Mouse (Mus musculus) lung, postnatal 0 days (tissue): ENCODE measurements around the gene Coro2b.
"Not testable (repeated sequence)": the region's sequence is repeated elsewhere in the genome, so short reads cannot be mapped to it uniquely, and the experiment has no call there.

Experiments
- CTCF ChIP-seq: IDR thresholded peaks from 2 replicates; pipeline ENCODE4 v1.5.1; 2016; ENCODE audit warnings: antibody characterized with exemption, mild to moderate bottlenecking
- EP300 ChIP-seq: IDR thresholded peaks from 2 replicates; pipeline ENCODE4 v1.6.1; 2016; ENCODE audit warnings: antibody characterized with exemption, mild to moderate bottlenecking, control low read depth

DNA sequence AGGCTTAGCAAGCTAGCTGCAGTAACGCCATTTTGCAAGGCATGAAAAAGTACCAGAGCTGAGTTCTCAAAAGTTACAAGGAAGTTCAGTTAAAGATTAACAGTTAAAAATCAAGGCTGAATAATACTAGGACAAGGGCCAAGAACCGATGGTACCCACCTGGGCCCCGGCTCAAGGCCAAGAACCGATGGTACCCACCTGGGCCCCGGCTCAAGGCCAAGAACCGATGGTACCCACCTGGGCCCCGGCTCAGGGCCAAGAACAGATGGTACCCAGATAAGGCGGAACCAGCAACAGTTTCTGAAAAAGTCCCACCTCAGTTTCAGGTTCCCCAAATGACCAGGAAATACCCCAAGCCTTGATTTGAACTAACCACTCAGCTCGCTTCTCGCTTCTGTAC lies 89.5 kb downstream of the Coro2b start:
- not testable (repeated sequence) for TF ChIP-seq CTCF, EP300
